Mouse (Mus musculus) 3134 (cell line): Measurements from ENCODE around the gene Capn1.

ENCODE experiments used
- DNase-seq: peaks from one replicate; pipeline ENCODE4 v3.0.0-alpha.2; 2011; ENCODE audit warnings: low spot score; ENCODE audit not compliant: insufficient read length; ENCODE audit errors: extremely low read depth

Gene Capn1

GRCm38 (mm10) chr19:5954936-5955335 is 60.8 kb downstream of the Capn1 start:
- DNase-seq: no peak

GRCm38 (mm10) chr19:5954031-5954710 is 61.5 kb downstream of the Capn1 start:
- DNase-seq: no peak

- DNase-seq: no peak
These were observed 62.4 kb downstream of the Capn1 start for GRCm38 (mm10) chr19:5953201-5953770.

DNA sequence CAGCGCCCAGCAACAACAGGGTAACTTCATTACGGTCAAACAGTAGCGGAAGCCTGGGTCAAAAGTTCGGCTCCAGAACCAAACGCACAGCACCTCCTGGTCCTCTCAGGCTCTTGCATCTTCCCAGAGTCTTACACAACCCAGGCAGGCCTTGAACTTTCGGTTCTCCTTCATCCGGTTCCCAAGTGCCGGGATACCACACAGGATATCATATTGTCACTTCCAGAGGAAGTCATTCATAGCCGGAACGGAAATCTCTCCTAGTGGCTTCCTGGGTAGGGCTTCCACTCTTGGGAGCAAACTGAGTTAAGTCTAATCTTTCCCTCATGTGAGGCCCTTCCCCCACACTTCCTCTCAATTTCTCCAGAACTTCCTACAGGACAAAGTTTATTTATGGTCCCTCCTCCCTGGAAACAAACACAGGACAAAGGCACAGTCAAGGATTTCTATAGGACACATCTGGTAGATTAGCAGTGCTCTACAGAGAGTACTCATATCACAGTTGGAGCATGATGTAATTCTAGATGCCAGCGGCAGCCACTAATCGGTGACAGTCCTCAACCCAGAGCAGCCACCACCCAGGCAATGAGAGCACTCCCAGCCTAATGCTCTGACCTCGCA is 63.5 kb downstream of the Capn1 start:
- DNase-seq: no peak

GRCm38 (mm10) chr19:5951631-5952030 is 64.1 kb downstream of the Capn1 start:
- no peak for DNase-seq

- no peak for DNase-seq
These were observed 65.5 kb downstream of the Capn1 start for GRCm38 (mm10) chr19:5950218-5950617.

DNA sequence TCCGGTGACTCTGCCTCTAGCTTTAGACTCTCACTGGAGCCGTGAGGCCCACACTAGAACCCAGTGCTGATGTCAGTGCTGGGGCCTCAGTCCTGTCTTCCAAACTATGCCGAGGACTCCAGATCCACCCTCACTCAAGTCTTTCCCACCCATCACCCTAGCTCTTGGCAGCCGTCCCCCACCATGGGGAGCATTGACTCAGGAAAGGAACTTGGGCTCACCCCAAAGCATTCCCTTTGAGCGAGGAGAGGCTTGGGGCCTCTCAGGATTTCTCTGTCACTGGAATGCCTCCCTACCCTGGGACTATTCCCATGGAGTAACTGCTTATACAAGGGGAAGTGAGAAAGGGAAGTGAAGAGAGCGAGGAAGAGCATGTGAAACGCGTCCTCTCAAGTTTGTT is 69.8 kb downstream of the Capn1 start:
- DNase-seq: no peak

DNA sequence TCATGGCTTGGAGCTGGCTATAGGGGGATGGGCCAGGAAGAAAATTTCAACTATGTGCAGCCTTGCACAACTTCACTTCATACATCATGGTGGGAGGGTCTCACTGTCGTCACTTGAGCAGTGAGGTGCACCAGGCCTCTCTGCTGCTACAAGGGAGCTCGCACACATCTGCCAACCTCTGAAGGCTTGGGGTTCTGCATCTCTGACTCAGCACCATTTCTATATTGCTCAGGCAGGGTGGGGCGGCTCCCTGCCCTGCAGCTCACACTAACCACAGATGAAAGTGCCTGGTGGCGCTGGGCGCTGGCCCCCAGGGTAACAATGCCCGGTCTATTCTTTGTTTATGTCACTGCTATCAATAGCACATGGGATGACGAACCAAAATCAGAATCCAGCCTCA is 70.7 kb downstream of the Capn1 start:
- DNase-seq: peak; percentile 79

- DNase-seq: no peak
These were observed 71.6 kb downstream of the Capn1 start for GRCm38 (mm10) chr19:5944145-5944544.

- DNase-seq: no peak
These were observed 72.3 kb downstream of the Capn1 start for GRCm38 (mm10) chr19:5943404-5943803.

- DNase-seq: no peak
These were observed 73.1 kb downstream of the Capn1 start for GRCm38 (mm10) chr19:5942581-5942980.

GRCm38 (mm10) chr19:5940656-5941055 is 75.0 kb downstream of the Capn1 start:
- peak; percentile 77 for DNase-seq

DNA sequence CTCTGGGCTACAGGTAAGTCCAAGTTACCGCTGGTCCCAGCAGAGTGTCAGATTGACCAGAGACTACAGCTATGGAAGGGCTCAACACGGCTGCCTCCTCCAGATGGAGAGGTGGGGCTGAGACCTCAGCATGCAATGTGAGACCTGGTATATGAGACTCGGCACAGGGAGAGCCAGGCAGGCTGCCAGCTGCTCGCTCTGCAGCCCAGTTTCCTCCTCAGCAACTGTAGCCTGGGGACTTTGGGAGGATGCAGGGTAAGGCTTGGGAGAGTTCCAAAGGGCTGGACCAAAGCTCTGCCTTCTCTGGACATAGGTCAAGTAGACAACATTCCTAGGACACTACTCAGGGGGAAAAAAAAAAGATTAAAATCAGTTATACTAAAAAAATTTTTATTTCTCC is 75.5 kb downstream of the Capn1 start:
- DNase-seq: peak; percentile 83

- no peak for DNase-seq
These were observed 76.0 kb downstream of the Capn1 start for GRCm38 (mm10) chr19:5939715-5940114.
